ENCODE assay signal across 17 mouse cellular contexts in genomic region chr2:83762106-83762855, GRCm38 (mm10). TPM values are rescaled to one million over a fixed set of nuclear protein-coding genes. Genes with fewer than 3 reads are reported as not detected.
DNase-seq lines count a peak whose midpoint lies in the region; ATAC-seq and TF ChIP-seq lines count a peak whose summit lies in the region.
"Had no signal": no experiment of that assay in that cellular context is flagged by ENCODE, and none has a peak within 500 bp of the region (broad histone marks: within the 10 kb centered on the region; RNA-seq: fewer than 3 reads in every experiment).

No protein-coding gene starts in this region.

- WGBS in liver, embryonic 11.5 days, result 81% methylated on average over 7 of the region's 7 CpGs

- no peak overlapping the region for H3K9ac ChIP-seq in ES-Bruce4 (ENCODE audit: low read depth, poor library complexity, severe bottlenecking)
- H3K9ac ChIP-seq in liver, embryonic 11.5 days (ENCODE audit: low read depth, low read length), result no peak overlapping the region
- H3K9ac ChIP-seq: hindbrain, embryonic 12.5 days; kidney, embryonic 15.5 days; liver, embryonic 14.5 days; neural tube, embryonic 13.5 days had no signal

- DNase-seq in layer of hippocampus, adult 2 months (ENCODE audit: low spot score in 2 of 2), result peak in 1 of 2 experiments; percentile 29
- no peak for DNase-seq in layer of hippocampus, postnatal 36 days
- DNase-seq in cerebellum, adult 9-10 months, result peak; percentile 63
- DNase-seq in naive thymus-derived CD4-positive, alpha-beta T cell, adult 2 months (ENCODE audit: low read depth), result peak; percentile 8
- DNase-seq in right cerebral cortex, postnatal 36 days (ENCODE audit: low spot score in 2 of 2), result no peak
- no peak for DNase-seq in adrenal gland, postnatal 14 days
- no peak for DNase-seq in liver, embryonic 11.5 days (ENCODE audit: low spot score)
- DNase-seq: gastrocnemius, postnatal 25 days; lung, postnatal 14 days; midbrain, embryonic 14.5 days; right cerebral cortex, postnatal 25 days had no signal

- no peak for TF ChIP-seq POLR2A in ES-Bruce4 (IDR thresholded peaks at IDR 0.05; ENCODE audit: insufficient read depth, low read length)

- H3K36me3 ChIP-seq in ES-Bruce4 (ENCODE audit: control insufficient read depth, insufficient read depth, low read length, poor library complexity, severe bottlenecking), result no peaks in the 10 kb centered on the region; the same call in 1 of the 2 replicates
- H3K36me3 ChIP-seq in liver, embryonic 11.5 days (ENCODE audit: control insufficient read depth, insufficient read depth, low read length), result no peaks in the 10 kb centered on the region
- H3K36me3 ChIP-seq: hindbrain, embryonic 12.5 days; neural tube, embryonic 13.5 days had no signal

- H3K9me3 ChIP-seq in ES-Bruce4 (replicated peaks; ENCODE audit: control insufficient read depth, insufficient read depth, low read length, poor library complexity, severe bottlenecking), result no peaks in the 10 kb centered on the region
- H3K9me3 ChIP-seq in liver, embryonic 11.5 days (ENCODE audit: control insufficient read depth, low read length), result no peaks in the 10 kb centered on the region
- H3K9me3 ChIP-seq: hindbrain, embryonic 12.5 days; kidney, embryonic 15.5 days; neural tube, embryonic 13.5 days had no signal

- H3K4me2 ChIP-seq in liver, embryonic 11.5 days, result no peak overlapping the region
- H3K4me2 ChIP-seq: hindbrain, embryonic 12.5 days; kidney, embryonic 15.5 days; neural tube, embryonic 13.5 days had no signal

- TF ChIP-seq EP300 in ES-Bruce4 (IDR thresholded peaks at IDR 0.05; ENCODE audit: insufficient read depth, low read depth, low read length), result no peak

- no peak overlapping the region for H3K4me3 ChIP-seq in layer of hippocampus, adult 2 months
- no peak overlapping the region for H3K4me3 ChIP-seq in ES-Bruce4 (ENCODE audit: low read depth, low read length)
- H3K4me3 ChIP-seq in liver, embryonic 11.5 days (ENCODE audit: low read depth, low read length), result no peak overlapping the region
- H3K4me3 ChIP-seq: erythroblast, embryonic 14.5 days; hindbrain, embryonic 12.5 days; kidney, embryonic 15.5 days; neural tube, embryonic 13.5 days had no signal

- no peak overlapping the region for H3K27ac ChIP-seq in layer of hippocampus, adult 2 months
- H3K27ac ChIP-seq in ES-Bruce4 (ENCODE audit: insufficient read depth, low read length), result no peak overlapping the region
- no peak overlapping the region for H3K27ac ChIP-seq in liver, embryonic 11.5 days (ENCODE audit: low read depth, low read length)
- H3K27ac ChIP-seq: hindbrain, embryonic 12.5 days; kidney, embryonic 15.5 days; liver, embryonic 14.5 days; neural tube, embryonic 13.5 days had no signal

- no peaks in the 10 kb centered on the region for H3K4me1 ChIP-seq in ES-Bruce4 (ENCODE audit: control insufficient read depth, insufficient read depth, low read length)
- no peaks in the 10 kb centered on the region for H3K4me1 ChIP-seq in liver, embryonic 11.5 days (replicated peaks; ENCODE audit: control insufficient read depth, insufficient read depth, low read length)

- peak; percentile 45 for TF ChIP-seq CTCF in layer of hippocampus, adult 2 months (conservative IDR thresholded peaks at IDR 0.05)
- TF ChIP-seq CTCF in ES-Bruce4 (IDR thresholded peaks at IDR 0.05; ENCODE audit: low read depth, low read length), result peak; percentile 42

- no peak for ATAC-seq in liver, embryonic 11.5 days (replicated peaks; ENCODE audit: low FRiP score)

- H3K27me3 ChIP-seq in ES-Bruce4 (ENCODE audit: control insufficient read depth, insufficient read depth, low read length, poor library complexity, severe bottlenecking), result no peaks in the 10 kb centered on the region
- H3K27me3 ChIP-seq in liver, embryonic 11.5 days (replicated peaks; ENCODE audit: control insufficient read depth, insufficient read depth, low read length), result no peaks in the 10 kb centered on the region
- H3K27me3 ChIP-seq: hindbrain, embryonic 12.5 days; kidney, embryonic 15.5 days; neural tube, embryonic 13.5 days had no signal

RNA-seq across cellular contexts. Expression of gene Itgav, which starts 38.1 kb away (rescaled TPM):
- 10 to 100 TPM; 68.7 to 69.5 TPM for total RNA-seq in layer of hippocampus, adult 2 months (2021)
- 10 to 100 TPM; 58.6 to 60.5 TPM for total RNA-seq in layer of hippocampus, postnatal 36 days (2021)
- polyA plus RNA-seq in ES-Bruce4 (2011; ENCODE audit: insufficient read depth, insufficient read length, low read depth, missing spikeins), result 54.4 and 55.6 TPM in 2 replicates
- 73.3 and 77.0 TPM in 2 replicates for total RNA-seq in adrenal gland, postnatal 14 days (2021)
- polyA plus RNA-seq in liver, embryonic 11.5 days (2014; fragmentation: Nextera tagmentation; extraction: Ambion mirVana), result 34.3 and 38.3 TPM in 2 replicates

RNA-seq across cellular contexts. Expression of gene Fam171b, which starts 50.2 kb away (rescaled TPM):
- total RNA-seq in layer of hippocampus, adult 2 months (2021), result 100 to 1,000 TPM; 196 to 206 TPM
- 100 to 1,000 TPM; 191 to 210 TPM for total RNA-seq in layer of hippocampus, postnatal 36 days (2021)
- 2.5 and 2.7 TPM in 2 replicates for polyA plus RNA-seq in ES-Bruce4 (2011; ENCODE audit: insufficient read depth, insufficient read length, low read depth, missing spikeins)
- total RNA-seq in adrenal gland, postnatal 14 days (2021), result 4.0 and 5.8 TPM in 2 replicates
- polyA plus RNA-seq in liver, embryonic 11.5 days (2014; fragmentation: Nextera tagmentation; extraction: Ambion mirVana), result 1.9 and 2.0 TPM in 2 replicates
- polyA plus RNA-seq: erythroblast, embryonic 14.5 days had no signal

Comparison
In these comparisons a context has a peak if more than half of its experiments do, and no peak if none do; other contexts are left out.
1. DNase-seq: peak in cerebellum, adult 9-10 months (single experiment) and naive thymus-derived CD4-positive, alpha-beta T cell, adult 2 months (single experiment); none in layer of hippocampus, postnatal 36 days (0 of 2), right cerebral cortex, postnatal 36 days (0 of 2), adrenal gland, postnatal 14 days (single experiment) and liver, embryonic 11.5 days (single experiment).
2. RNA of gene Fam171b, which starts 50.2 kb away (total RNA-seq): 191 to 210 TPM in layer of hippocampus, postnatal 36 days and 196 to 206 TPM in layer of hippocampus, adult 2 months; 4.0 to 5.8 TPM in adrenal gland, postnatal 14 days; every median in the first group is over 10 times any median in the second.